Mouse (Mus musculus) liver, embryonic 14 days (tissue): ENCODE results near the gene Ctsd. TPM values are rescaled to one million over a fixed set of nuclear protein-coding genes. Genes with fewer than 3 reads are reported as not detected.

ENCODE experiments used
- polyA plus RNA-seq: library from polyadenylated mRNA; depleted of rRNA; stranded (reverse); fragments of >200 nt; gene quantifications from 2 replicates; pipeline ENCODE4 v1.2.3, GENCODE M21; 2012; rRNA removed

Gene Ctsd
- 158 and 192 TPM in 2 replicates for polyA plus RNA-seq

DNA sequence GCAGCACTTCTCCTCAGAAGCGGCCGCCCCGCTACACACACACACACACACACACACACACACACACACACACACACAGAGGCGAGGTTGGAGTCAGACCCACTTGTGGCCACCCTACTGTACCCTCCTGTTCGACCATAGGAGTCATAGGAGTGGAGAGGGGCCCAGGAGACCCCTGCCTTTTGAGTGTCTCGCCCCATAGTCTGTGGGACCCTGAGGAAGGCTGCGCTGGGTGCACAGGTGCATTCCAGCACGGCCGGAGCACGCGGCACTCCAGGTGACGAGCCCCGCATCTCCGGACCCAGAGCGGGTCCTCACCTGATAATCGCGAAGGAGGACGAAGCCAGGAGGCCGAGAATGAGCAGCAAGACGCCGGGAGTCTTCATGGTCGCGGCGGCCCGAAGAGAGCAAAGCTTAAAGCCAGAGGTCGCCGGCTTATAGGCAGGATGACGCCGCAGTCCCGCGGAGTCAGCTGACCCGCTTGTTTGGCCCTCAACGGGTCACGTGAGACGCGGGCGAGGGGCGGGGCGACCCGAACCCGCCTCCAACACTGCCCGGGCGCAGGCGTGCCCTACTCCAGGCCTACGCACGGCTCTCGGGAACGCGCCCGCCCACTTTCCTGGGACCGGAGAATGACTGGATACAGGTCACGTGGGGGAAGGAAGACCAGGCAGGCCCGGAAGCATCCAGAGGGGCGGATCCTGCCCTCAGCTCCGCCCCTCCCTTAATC is at the start of gene Ctsd:
Ctsd (minus strand) TSS at position 620 of the 730 bp plus-strand sequence.

DNA sequence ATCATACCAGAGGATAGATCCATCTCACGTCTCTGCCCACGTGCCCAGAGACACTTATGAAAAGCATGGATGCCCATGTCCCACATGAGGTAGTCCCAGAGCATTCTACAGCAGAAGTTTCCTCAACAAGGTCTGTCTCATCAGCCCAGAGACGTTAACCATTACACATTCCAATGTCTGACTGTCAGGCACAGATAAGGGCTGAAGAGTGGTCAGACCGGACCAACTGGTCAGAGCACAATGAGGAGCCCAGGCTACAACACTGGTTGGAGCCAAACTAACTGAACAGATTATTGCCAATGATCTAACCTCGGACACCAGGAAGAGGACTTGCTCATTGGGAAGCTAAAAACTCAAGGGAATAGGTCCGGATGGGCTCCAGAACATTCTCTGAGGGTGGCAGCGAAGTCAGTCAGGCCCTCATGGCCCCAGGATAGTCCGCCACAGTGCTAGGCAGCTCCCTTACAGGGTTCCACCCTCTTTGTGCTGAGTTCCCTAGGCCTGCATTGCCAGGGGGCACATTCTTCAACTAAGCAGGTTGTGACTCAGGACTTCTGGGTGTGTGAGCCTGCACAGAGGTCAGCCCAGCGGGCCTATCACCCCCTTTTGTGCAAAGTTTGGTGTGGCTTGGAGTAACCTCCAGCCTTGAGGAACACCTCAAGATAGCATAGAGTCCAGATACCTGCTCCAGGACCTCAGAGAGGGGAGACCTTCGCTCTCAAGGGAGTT is 46.5 kb upstream of the Ctsd start, which contains the start of gene Syt8:
Syt8 (plus strand) TSS at position 714 of the 729 bp plus-strand sequence.

DNA sequence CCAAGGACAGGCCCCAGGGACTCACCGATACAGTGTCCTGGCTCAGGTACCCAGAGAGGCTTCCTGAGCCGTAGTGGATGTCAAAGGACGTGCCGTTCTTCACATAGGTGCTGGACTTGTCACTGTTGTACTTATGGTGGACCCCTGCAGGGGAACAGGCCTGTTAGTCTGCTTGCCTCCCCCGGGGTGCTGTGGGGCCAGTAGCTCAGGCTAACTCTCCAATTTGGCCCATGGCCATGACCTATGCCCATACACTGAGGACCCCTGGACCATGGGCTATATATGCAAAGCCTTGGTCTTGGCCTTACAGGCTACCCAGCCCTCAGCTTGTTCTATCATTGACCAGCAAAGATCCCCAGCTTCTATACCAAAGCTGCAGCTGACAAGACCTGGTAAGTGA is 5.3 kb downstream of the Ctsd start, which contains the start of gene Gm49369:
Gm49369 (minus strand) TSS at position 101 of the 400 bp plus-strand sequence.

DNA sequence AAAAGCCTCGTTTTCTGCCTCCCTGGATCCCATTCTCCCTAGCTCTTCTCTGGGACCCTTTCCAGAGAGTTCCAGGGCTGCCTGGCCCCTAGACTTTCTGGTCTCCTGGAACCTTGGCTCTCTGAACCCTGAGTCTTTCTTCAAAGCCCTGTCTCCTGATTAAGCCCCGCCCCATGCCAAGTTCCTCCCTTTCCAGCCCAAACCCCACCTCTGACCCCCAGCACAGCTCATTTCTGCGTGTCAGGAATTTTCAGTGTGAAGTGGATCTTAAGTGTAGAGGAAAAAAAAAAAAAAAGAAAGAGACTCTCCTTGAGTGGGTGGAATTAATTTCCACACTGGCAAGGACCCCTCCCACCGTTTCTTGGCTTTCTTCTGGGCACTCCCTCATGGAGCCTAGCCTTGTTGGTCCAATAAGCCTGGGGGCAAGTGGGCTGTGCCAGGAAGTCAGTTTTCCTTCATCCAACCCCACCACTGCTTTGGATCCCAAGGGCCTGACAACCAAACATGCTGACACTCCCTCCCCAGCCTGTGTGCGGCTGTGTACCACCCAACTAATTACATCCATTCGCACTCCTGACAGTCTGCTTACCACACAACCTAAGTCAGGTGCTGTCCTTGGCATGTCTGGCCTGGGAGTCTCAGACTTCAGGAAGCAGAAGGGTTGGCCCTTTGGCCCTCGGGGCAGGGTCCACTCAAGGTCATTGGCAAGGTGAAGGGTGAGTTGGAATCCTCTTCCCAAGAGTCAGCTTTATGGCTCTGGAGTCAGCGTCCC is 14.0 kb downstream of the Ctsd start, which contains the start of gene Ifitm10:
Ifitm10 (minus strand) TSS at position 113 of the 772 bp plus-strand sequence.

Other genes starting within 250 kb of the Ctsd start
- not detected in 2 replicates for gene Gm45337, start 243.4 kb downstream of the Ctsd start, polyA plus RNA-seq
- not detected in 2 replicates for gene Gm29735, start 230.9 kb downstream of the Ctsd start, polyA plus RNA-seq
- gene Gm4553, start 222.3 kb downstream of the Ctsd start, polyA plus RNA-seq: not detected in 2 replicates
- gene Krtap5-2, start 212.0 kb downstream of the Ctsd start, polyA plus RNA-seq: not detected in 2 replicates
- not detected in 2 replicates for gene Gm10153, start 197.6 kb downstream of the Ctsd start, polyA plus RNA-seq
- not detected in 2 replicates for gene Krtap5-3, start 186.7 kb downstream of the Ctsd start, polyA plus RNA-seq
- gene Gm7579, start 176.2 kb downstream of the Ctsd start, polyA plus RNA-seq: not detected in 2 replicates
- gene Krtap5-5, start 158.1 kb downstream of the Ctsd start, polyA plus RNA-seq: not detected in 2 replicates
- gene Gm40460, start 147.0 kb downstream of the Ctsd start, polyA plus RNA-seq: not detected in 2 replicates
- gene Gm2431, start 129.7 kb downstream of the Ctsd start, polyA plus RNA-seq: not detected in 2 replicates
- not detected in 2 replicates for gene Gm4559, start 113.7 kb downstream of the Ctsd start, polyA plus RNA-seq
- not detected in 2 replicates for gene Krtap5-1, start 90.9 kb downstream of the Ctsd start, polyA plus RNA-seq
- not detected in 2 replicates for gene Krtap5-4, start 84.5 kb downstream of the Ctsd start, polyA plus RNA-seq
- 0.87 and 0.93 TPM in 2 replicates for gene Ifitm10, start 14.3 kb downstream of the Ctsd start, polyA plus RNA-seq
- 0.38 and 0.44 TPM in 2 replicates for gene Gm49369, start 5.4 kb downstream of the Ctsd start, polyA plus RNA-seq
- 1.5 TPM in 1 of 2 replicates, not detected in the other for gene Syt8, start 46.8 kb upstream of the Ctsd start, polyA plus RNA-seq
- 3.3 and 8.7 TPM in 2 replicates for gene Tnni2, start 53.8 kb upstream of the Ctsd start, polyA plus RNA-seq
- 12.0 and 13.8 TPM in 2 replicates for gene Lsp1, start 72.8 kb upstream of the Ctsd start, polyA plus RNA-seq
- gene Tnnt3, start 110.8 kb upstream of the Ctsd start, polyA plus RNA-seq: 0.27 and 5.5 TPM in 2 replicates
- 44.6 and 47.3 TPM in 2 replicates for gene Mrpl23, start 144.6 kb upstream of the Ctsd start, polyA plus RNA-seq